Mouse (Mus musculus): ENCODE data around the gene Rgsl1. TPM values are rescaled to one million over a fixed set of nuclear protein-coding genes. Genes with fewer than 3 reads are reported as not detected.

Rgsl1 gene
- polyA plus RNA-seq, 1 experiment = 6.0 TPM

- H3K4me1 ChIP-seq (ENCODE audit: control insufficient read depth, insufficient read depth, low read length) = no peaks in the 10 kb centered on the region
- TF ChIP-seq CTCF (IDR thresholded peaks at IDR 0.05; ENCODE audit: extremely low read depth, insufficient read depth, low read length) (no peak), POLR2A (IDR thresholded peaks at IDR 0.05; ENCODE audit: extremely low read depth, insufficient read depth, low read length) (no peak)
- no peak overlapping the region for H3K27ac ChIP-seq (ENCODE audit: insufficient read depth, low read length)
- H3K4me3 ChIP-seq (ENCODE audit: insufficient read depth, low read length) = no peak overlapping the region
These were observed 77.6 kb downstream of the Rgsl1 start for GRCm38 (mm10) chr1:153766298-153766697.

- Histone ChIP-seq H3K27ac (ENCODE audit: insufficient read depth, low read length) (no peak overlapping the region), H3K4me1 (ENCODE audit: control insufficient read depth, insufficient read depth, low read length) (no peaks in the 10 kb centered on the region), H3K4me3 (ENCODE audit: insufficient read depth, low read length) (no peak overlapping the region)
- no peak for TF ChIP-seq CTCF (IDR thresholded peaks at IDR 0.05; ENCODE audit: extremely low read depth, insufficient read depth, low read length)
These were observed 79.8 kb downstream of the Rgsl1 start for GRCm38 (mm10) chr1:153764136-153764535.

GRCm38 (mm10) chr1:153753725-153754464 is 90.0 kb downstream of the Rgsl1 start:
- TF ChIP-seq CTCF (IDR thresholded peaks at IDR 0.05; ENCODE audit: extremely low read depth, insufficient read depth, low read length) (no peak), POLR2A (IDR thresholded peaks at IDR 0.05; ENCODE audit: extremely low read depth, insufficient read depth, low read length) (no peak)
- Histone ChIP-seq H3K4me1 (ENCODE audit: control insufficient read depth, insufficient read depth, low read length) (no peaks in the 10 kb centered on the region), H3K27ac (ENCODE audit: insufficient read depth, low read length) (no peak overlapping the region), H3K4me3 (ENCODE audit: insufficient read depth, low read length) (no peak overlapping the region)

- Histone ChIP-seq H3K4me3 (ENCODE audit: insufficient read depth, low read length) (peak overlapping the region; percentile 36; the same call in 1 of the 2 replicates), H3K4me1 (ENCODE audit: control insufficient read depth, insufficient read depth, low read length) (no peaks in the 10 kb centered on the region), H3K27ac (ENCODE audit: insufficient read depth, low read length) (no peak overlapping the region)
- TF ChIP-seq CTCF (IDR thresholded peaks at IDR 0.05; ENCODE audit: extremely low read depth, insufficient read depth, low read length) = no peak
- TF ChIP-seq POLR2A (IDR thresholded peaks at IDR 0.05; ENCODE audit: extremely low read depth, insufficient read depth, low read length) = no peak
These were observed 91.4 kb downstream of the Rgsl1 start for GRCm38 (mm10) chr1:153752521-153752920.

GRCm38 (mm10) chr1:153751763-153752301 is 92.1 kb downstream of the Rgsl1 start:
- peak overlapping the region; percentile 36 for H3K4me3 ChIP-seq (ENCODE audit: insufficient read depth, low read length)
- peak; percentile 61 for TF ChIP-seq POLR2A (IDR thresholded peaks at IDR 0.05; ENCODE audit: extremely low read depth, insufficient read depth, low read length)
- TF ChIP-seq CTCF (IDR thresholded peaks at IDR 0.05; ENCODE audit: extremely low read depth, insufficient read depth, low read length) = no peak
- no peak overlapping the region for H3K27ac ChIP-seq (ENCODE audit: insufficient read depth, low read length)
- H3K4me1 ChIP-seq (ENCODE audit: control insufficient read depth, insufficient read depth, low read length) = no peaks in the 10 kb centered on the region

- Histone ChIP-seq H3K4me1 (ENCODE audit: control insufficient read depth, insufficient read depth, low read length) (no peaks in the 10 kb centered on the region), H3K4me3 (ENCODE audit: insufficient read depth, low read length) (peak overlapping the region; percentile 24), H3K27ac (ENCODE audit: insufficient read depth, low read length) (no peak overlapping the region)
- TF ChIP-seq POLR2A (IDR thresholded peaks at IDR 0.05; ENCODE audit: extremely low read depth, insufficient read depth, low read length) (no peak), CTCF (IDR thresholded peaks at IDR 0.05; ENCODE audit: extremely low read depth, insufficient read depth, low read length) (no peak)
These were observed 93.9 kb downstream of the Rgsl1 start for GRCm38 (mm10) chr1:153750054-153750453.

- no peaks in the 10 kb centered on the region for H3K4me1 ChIP-seq (ENCODE audit: control insufficient read depth, insufficient read depth, low read length)
- H3K27ac ChIP-seq (ENCODE audit: insufficient read depth, low read length) = no peak within 1 kb of the TSS
- H3K4me3 ChIP-seq (ENCODE audit: insufficient read depth, low read length) = peak within 1 kb of the TSS; percentile 24
- peak; percentile 80 for TF ChIP-seq CTCF (IDR thresholded peaks at IDR 0.05; ENCODE audit: extremely low read depth, insufficient read depth, low read length)
- TF ChIP-seq POLR2A (IDR thresholded peaks at IDR 0.05; ENCODE audit: extremely low read depth, insufficient read depth, low read length) = no peak
These were observed 94.6 kb downstream of the Rgsl1 start, which contains the start of gene Rnasel for GRCm38 (mm10) chr1:153749211-153749801. TSS of gene Rnasel (plus strand) at chr1:153749426.

GRCm38 (mm10) chr1:153748549-153748948 is 95.4 kb downstream of the Rgsl1 start:
- H3K4me1 ChIP-seq (ENCODE audit: control insufficient read depth, insufficient read depth, low read length) = no peaks in the 10 kb centered on the region
- no peak overlapping the region for H3K27ac ChIP-seq (ENCODE audit: insufficient read depth, low read length)
- TF ChIP-seq CTCF (IDR thresholded peaks at IDR 0.05; ENCODE audit: extremely low read depth, insufficient read depth, low read length) = no peak
- TF ChIP-seq POLR2A (IDR thresholded peaks at IDR 0.05; ENCODE audit: extremely low read depth, insufficient read depth, low read length) = no peak
- no peak overlapping the region; the same call in 1 of the 2 replicates for H3K4me3 ChIP-seq (ENCODE audit: insufficient read depth, low read length)

- no peaks in the 10 kb centered on the region for H3K4me1 ChIP-seq (ENCODE audit: control insufficient read depth, insufficient read depth, low read length)
These were observed 95.9 kb downstream of the Rgsl1 start for GRCm38 (mm10) chr1:153747861-153748530.

More at GRCm38 (mm10) chr1:153747861-153748530, 95.9 kb downstream of the Rgsl1 start:
- H3K27ac ChIP-seq (ENCODE audit: insufficient read depth, low read length) = no peak overlapping the region
- no peak for TF ChIP-seq POLR2A (IDR thresholded peaks at IDR 0.05; ENCODE audit: extremely low read depth, insufficient read depth, low read length)
- no peak for TF ChIP-seq CTCF (IDR thresholded peaks at IDR 0.05; ENCODE audit: extremely low read depth, insufficient read depth, low read length)
- H3K4me3 ChIP-seq (ENCODE audit: insufficient read depth, low read length) = no peak overlapping the region

Data from cortical plate, adult 2 months (tissue).